Mouse (Mus musculus): ENCODE measurements around the gene Slc26a10. TPM values are rescaled to one million over a fixed set of nuclear protein-coding genes. Genes with fewer than 3 reads are reported as not detected.

Slc26a10 gene
- not detected for total RNA-seq (2023)

DNA sequence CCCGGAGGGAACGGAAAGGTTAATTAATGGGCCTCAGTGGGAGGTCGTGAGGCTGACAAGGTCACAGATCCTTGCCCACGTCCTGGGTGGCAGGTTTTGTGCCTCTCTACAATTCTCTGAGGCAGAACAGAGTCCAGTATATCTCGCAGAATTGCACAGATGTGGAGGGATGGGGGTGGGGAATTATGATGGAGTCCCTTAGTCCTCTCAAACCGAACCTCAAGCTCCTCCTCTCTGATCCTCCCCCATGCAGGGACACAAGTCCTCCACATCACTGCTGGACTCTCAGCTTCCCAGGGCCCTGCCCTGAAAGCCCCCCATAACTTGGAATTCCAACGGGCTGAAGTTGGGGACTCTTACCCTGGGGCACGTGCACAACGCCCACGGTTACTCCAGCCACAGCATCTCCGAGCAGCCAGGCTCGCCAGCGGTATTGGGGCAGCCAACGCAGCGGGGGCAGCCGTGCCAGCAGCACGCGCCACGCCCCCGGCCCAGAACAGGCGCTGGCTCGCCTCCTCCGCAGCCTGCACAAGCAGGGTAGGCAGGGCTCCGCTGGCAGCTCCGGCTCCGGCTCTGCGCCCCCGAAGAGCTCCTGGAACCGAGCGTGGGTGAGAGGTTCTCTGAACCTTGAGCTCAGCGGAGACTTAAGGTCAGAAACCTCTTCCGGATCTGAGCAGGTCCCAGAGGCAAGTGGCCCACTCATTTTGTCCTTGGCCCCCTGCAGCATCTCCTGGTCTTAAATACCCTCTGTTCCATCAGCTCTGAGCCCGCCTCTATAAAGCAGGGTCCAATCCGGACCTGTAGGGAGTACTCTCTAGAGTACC is at the start of gene Slc26a10:
TSS of gene Slc26a10 (minus strand) at position 775 of the 824 bp plus-strand sequence.

DNA sequence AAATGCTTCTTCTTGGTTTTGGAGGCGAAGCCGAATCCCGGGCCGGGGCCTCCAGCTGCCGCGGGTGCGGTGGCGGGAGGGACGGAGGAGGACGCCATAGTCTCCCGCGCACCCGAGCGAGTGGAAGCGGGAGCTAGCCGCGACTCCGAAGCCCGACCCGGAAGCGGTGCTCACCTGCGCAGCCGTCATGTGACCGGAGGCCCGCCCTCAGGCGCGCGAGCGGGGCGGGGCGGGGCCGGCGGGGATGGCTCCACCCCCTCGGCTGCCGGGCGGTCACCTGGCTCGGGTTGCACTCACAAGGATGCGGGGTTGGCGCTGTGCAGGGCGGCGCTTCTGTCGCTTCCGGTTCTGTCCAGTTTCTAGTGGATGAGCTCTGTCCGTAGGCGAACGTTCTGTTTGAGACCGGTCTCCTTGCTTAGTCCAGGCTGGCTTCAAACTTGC is 31.0 kb upstream of the Slc26a10 start, which contains the start of gene Pip4k2c:
TSS of gene Pip4k2c (minus strand) at position 172 of the 441 bp plus-strand sequence.

DNA sequence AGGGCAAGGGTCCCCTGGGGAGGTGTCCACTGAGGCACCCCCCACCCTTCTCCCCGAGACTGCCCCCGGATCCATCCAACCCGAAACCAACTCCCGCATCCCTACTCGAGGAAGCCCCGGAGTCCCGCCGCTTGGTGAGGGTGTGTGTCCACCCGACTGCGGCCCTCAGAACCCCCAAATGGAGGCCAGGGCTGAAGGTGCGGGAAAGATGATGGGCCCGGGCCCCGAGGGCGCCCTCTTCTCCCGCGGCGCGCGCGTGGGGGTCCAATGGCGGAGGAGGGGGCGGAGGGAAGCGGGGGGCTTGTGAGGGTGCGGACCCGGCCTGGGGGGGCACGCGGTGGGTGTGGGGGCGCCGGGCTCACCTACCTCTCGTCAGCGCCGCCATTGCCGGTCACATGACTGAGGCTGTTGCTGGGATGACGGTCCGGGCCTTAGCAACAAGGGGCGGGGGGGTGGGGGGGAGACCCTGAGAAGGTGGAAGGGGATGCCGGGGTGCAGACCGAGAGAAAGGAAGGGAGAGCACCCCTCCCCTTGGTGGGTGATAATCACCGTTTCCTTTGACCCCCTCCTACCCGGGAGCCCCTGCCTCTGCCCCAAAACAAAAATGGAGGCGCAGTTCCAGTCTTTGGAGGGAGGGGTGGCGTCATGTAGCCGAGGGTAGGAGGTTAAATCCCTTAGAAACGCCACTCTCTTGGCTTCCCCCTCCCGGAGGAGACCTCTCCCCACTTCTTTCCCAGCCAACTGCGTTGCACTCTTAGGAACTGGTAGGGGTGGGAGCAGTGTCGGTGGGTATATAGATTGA is 15.1 kb upstream of the Slc26a10 start, which contains the start of gene Dtx3:
TSS of gene Dtx3 (minus strand) at position 401 of the 802 bp plus-strand sequence.

DNA sequence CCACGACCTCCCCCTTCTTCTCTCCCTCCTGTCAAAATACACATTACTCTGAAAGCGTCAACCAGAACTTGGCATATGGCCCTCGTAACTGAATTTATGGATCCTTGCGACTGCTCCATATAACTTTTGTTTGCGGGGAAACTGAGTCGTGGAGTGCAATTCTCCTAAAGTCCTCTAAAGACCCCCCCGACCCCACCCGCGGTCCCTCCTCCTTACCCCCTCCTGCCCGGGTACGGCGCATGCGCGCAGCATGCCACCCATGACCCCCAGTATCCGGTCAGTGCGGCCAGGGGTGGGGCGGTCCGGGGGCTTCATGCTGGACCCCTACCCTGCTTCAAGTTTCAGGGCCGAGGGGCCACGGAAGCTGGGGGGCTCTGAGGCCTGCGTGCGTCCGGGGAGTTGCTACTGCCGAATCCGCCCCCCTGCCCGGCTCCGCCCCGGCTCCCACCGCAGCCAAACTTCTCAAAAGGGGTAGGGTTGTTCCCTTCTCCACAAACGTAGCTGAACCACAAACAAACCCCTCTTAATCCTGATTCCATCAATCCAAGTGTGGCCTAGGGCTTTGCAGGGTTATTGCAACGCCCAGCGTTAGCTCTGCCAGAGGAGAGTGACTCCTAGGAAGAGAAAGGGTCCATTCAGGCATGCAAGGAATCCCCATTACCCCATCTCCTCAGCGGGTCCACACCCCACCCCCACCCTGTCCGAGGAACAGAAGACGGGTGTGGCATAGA is 9.4 kb upstream of the Slc26a10 start, which contains the start of gene Arhgef25:
TSS of gene Arhgef25 (minus strand) at position 433 of the 731 bp plus-strand sequence.

DNA sequence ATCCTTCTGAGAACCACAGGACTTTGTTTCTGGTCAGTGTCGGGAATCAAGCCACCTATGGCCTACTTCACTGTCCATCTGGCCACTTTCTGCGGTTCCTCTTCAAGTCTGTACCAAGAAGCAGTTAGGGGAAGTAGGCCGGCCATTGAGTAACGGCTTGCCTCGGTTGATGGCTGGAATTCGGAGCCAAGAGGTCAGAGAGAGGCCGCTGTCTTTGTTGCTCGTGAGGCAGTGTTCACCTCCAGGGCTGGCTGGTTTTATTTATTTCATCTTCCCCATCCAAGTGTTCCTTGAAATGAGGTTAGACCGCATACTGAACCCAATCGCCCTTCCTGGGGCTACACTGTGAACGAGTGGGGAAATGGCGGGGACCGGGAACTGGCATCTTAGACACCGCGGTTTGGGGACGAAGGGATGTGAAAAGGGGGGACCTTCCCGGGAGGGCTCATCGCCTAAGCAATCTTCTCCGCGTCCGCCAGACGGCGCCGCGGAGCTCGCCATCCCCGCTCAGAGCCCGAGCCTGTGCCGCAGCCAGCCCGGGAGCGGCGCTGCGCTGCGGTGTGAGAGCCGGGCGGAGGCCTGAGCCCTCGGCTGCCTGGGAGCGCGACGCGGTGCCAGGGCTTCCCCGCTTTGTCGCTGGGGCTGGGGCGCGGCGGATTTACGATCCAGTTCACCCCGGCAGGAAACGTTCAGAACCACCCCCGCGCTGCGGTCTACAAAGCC is 15.7 kb downstream of the Slc26a10 start, which contains the start of gene B4galnt1:
TSS of gene B4galnt1 (plus strand) at position 595 of the 723 bp plus-strand sequence.

Other genes with a start within 250 kb of the Slc26a10 start
- 10 to 100 TPM; 60.3 to 62.6 TPM for gene Ctdsp2, start 201.9 kb downstream of the Slc26a10 start, total RNA-seq (2023)
- gene Avil, start 179.9 kb downstream of the Slc26a10 start, total RNA-seq (2023) = 1 to 10 TPM in 1 of 2 experiments, under 1 TPM in 1; 0.67 to 1.2 TPM
- 10 to 100 TPM; 20.4 to 24.3 TPM for gene Tsfm, start 149.8 kb downstream of the Slc26a10 start, total RNA-seq (2023)
- 10 to 100 TPM; 17.7 to 23.5 TPM for gene Mettl1, start 139.2 kb downstream of the Slc26a10 start, total RNA-seq (2023)
- under 1 TPM in 1 of 2 experiments, not detected in 1; 0.20 TPM for gene Eef1akmt3, start 139.1 kb downstream of the Slc26a10 start, total RNA-seq (2023)
- under 1 TPM; 0.49 to 0.74 TPM for gene Cyp27b1, start 132.4 kb downstream of the Slc26a10 start, total RNA-seq (2023)
- gene March9, start 120.5 kb downstream of the Slc26a10 start, total RNA-seq (2023) = 1 to 10 TPM; 3.4 to 3.8 TPM
- gene Cdk4, start 117.1 kb downstream of the Slc26a10 start, total RNA-seq (2023) = 100 to 1,000 TPM; 130 to 144 TPM
- gene Tspan31, start 110.4 kb downstream of the Slc26a10 start, total RNA-seq (2023) = 10 to 100 TPM; 18.8 to 26.9 TPM
- gene Agap2, start 105.4 kb downstream of the Slc26a10 start, total RNA-seq (2023) = 100 to 1,000 TPM in 1 of 2 experiments, 10 to 100 TPM in 1; 96.1 to 101 TPM
- gene Os9, start 59.5 kb downstream of the Slc26a10 start, total RNA-seq (2023) = 10 to 100 TPM; 79.7 to 83.4 TPM
- gene B4galnt1, start 15.4 kb downstream of the Slc26a10 start, total RNA-seq (2023) = 100 to 1,000 TPM; 434 to 483 TPM
- 1 to 10 TPM in 1 of 2 experiments, not detected in 1; 1.1 TPM for gene Arhgef25, start 9.4 kb upstream of the Slc26a10 start, total RNA-seq (2023)
- gene Dtx3, start 15.1 kb upstream of the Slc26a10 start, total RNA-seq (2023) = 10 to 100 TPM; 53.3 to 57.1 TPM
- 10 to 100 TPM; 58.1 to 60.8 TPM for gene Pip4k2c, start 30.9 kb upstream of the Slc26a10 start, total RNA-seq (2023)
- under 1 TPM; 0.23 to 0.53 TPM for gene Kif5a, start 82.7 kb upstream of the Slc26a10 start, total RNA-seq (2023)
- gene Dctn2, start 85.7 kb upstream of the Slc26a10 start, total RNA-seq (2023) = 100 to 1,000 TPM; 116 to 118 TPM
- gene Mbd6, start 108.4 kb upstream of the Slc26a10 start, total RNA-seq (2023) = 100 to 1,000 TPM; 106 to 117 TPM
- gene Mars, start 131.1 kb upstream of the Slc26a10 start, total RNA-seq (2023) = 10 to 100 TPM; 48.7 to 68.6 TPM
- gene Arhgap9, start 141.3 kb upstream of the Slc26a10 start, total RNA-seq (2023) = 100 to 1,000 TPM; 109 to 140 TPM
- not detected for gene Gli1, start 161.3 kb upstream of the Slc26a10 start, total RNA-seq (2023)
- gene Inhbe, start 173.8 kb upstream of the Slc26a10 start, total RNA-seq (2023) = not detected
- gene Inhbc, start 189.8 kb upstream of the Slc26a10 start, total RNA-seq (2023) = not detected
- 100 to 1,000 TPM; 101 to 123 TPM for gene R3hdm2, start 199.7 kb upstream of the Slc26a10 start, total RNA-seq (2023)

Measured in B cell, adult 67 days (primary cell).